Mouse (Mus musculus): ENCODE results near the gene Ephb6. TPM values are rescaled to one million over a fixed set of nuclear protein-coding genes. Genes with fewer than 3 reads are reported as not detected.

Gene Ephb6
- polyA plus RNA-seq, 1 experiment from 2014 or later: 46.7 TPM

DNA sequence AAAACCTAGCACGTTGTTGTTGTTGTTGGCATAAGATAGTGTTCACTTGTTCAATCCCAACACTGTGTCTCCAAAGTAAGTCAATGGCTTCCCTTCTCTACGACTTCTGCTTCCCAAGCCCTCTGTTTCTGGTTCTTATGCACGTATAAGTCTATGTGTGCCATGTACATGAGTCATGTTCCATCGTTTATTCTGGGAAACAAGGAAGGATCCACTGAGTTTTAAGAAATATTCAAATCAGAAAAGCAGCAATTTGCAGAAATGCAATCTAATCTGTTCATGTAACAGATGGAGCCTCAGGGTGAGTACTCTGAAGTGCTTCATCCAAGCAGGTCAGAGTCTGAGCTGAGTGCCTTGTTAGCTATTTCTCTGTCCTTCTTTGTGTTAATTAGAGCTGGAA, 26.3 kb downstream of the Ephb6 start:
- Histone ChIP-seq H3K4me1 (no peaks in the 10 kb centered on the region), H3K4me3 (replicated peaks) (no peak overlapping the region), H3K36me3 (no peaks in the 10 kb centered on the region), H3K9me3 (replicated peaks) (no peaks in the 10 kb centered on the region), H3K9ac (replicated peaks) (no peak overlapping the region), H3K4me2 (no peak overlapping the region), H3K27ac (replicated peaks) (no peak overlapping the region), H3K27me3 (replicated peaks) (no peaks in the 10 kb centered on the region)
- no peak for ATAC-seq (ENCODE audit: low FRiP score)
- WGBS: 85% methylated on average over 4 of the region's 4 CpGs

DNA sequence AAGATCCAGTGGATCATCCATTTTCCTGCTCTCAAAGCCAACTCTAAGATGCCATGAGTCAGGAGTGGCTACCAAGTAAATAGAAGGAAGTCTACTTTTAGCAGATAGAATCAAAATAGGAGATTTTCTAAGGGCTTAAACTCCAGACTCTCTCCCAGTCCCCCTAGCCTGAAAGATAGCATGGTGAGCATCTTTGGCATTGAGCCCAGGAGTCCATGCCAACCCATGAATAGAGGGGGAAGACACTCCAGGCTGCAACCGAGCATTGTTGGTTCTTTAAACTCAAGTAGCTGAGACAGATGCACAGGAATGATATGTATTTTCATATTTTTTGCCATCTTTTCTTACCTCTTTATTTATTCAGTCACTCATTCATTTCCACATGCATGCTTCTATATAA, 29.9 kb downstream of the Ephb6 start:
- no peak overlapping the region for H3K27ac ChIP-seq (replicated peaks)
- no peak for ATAC-seq (ENCODE audit: low FRiP score)
- no peak overlapping the region for H3K4me3 ChIP-seq (replicated peaks)
- no peak overlapping the region for H3K4me2 ChIP-seq
- H3K36me3 ChIP-seq: no peaks in the 10 kb centered on the region
- WGBS: 47% methylated on average over 1 of the region's 1 CpGs
- no peaks in the 10 kb centered on the region for H3K27me3 ChIP-seq (replicated peaks)
- H3K9me3 ChIP-seq (replicated peaks): no peaks in the 10 kb centered on the region
- H3K9ac ChIP-seq (replicated peaks): no peak overlapping the region
- no peaks in the 10 kb centered on the region for H3K4me1 ChIP-seq

GRCm38 (mm10) chr6:41636178-41636577, 30.9 kb downstream of the Ephb6 start, which contains the start of gene Trpv6:
Gene Trpv6, minus strand, starts transcription at chr6:41636405.
- Histone ChIP-seq H3K9ac (replicated peaks) (no peak within 1 kb of the TSS), H3K27ac (replicated peaks) (no peak within 1 kb of the TSS), H3K4me2 (no peak within 1 kb of the TSS), H3K4me3 (replicated peaks) (no peak within 1 kb of the TSS), H3K9me3 (replicated peaks) (no peaks in the 10 kb centered on the region), H3K36me3 (no peaks in the 10 kb centered on the region), H3K27me3 (replicated peaks) (no peaks in the 10 kb centered on the region), H3K4me1 (no peaks in the 10 kb centered on the region)
- 26% methylated on average over 5 of the region's 5 CpGs for WGBS
- ATAC-seq (ENCODE audit: low FRiP score): no peak

DNA sequence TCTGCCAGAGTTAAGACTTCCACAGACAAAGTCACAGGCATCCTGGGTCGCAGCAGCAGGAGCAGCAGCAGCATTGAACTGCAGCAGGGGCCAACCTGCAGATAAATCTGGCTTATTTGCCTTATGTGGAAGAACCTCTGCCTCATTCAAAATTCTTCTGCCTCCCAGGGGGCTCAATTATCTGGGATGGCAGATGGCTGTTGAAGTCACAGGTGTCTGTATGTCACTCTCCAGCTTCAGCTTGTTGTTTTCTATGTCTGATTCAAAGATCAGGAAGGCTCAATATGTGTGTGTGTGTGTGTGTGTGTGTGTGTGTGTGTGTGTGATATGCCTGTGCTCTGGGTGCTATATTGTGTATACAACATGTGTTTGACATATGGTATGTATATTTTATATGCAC, 32.1 kb downstream of the Ephb6 start:
- Histone ChIP-seq H3K36me3 (no peaks in the 10 kb centered on the region), H3K27ac (replicated peaks) (no peak overlapping the region), H3K9me3 (replicated peaks) (no peaks in the 10 kb centered on the region), H3K4me1 (no peaks in the 10 kb centered on the region), H3K4me2 (no peak overlapping the region), H3K4me3 (replicated peaks) (no peak overlapping the region), H3K9ac (replicated peaks) (no peak overlapping the region), H3K27me3 (replicated peaks) (no peaks in the 10 kb centered on the region)
- 26% methylated on average over 1 of the region's 1 CpGs for WGBS
- no peak for ATAC-seq (ENCODE audit: low FRiP score)

DNA sequence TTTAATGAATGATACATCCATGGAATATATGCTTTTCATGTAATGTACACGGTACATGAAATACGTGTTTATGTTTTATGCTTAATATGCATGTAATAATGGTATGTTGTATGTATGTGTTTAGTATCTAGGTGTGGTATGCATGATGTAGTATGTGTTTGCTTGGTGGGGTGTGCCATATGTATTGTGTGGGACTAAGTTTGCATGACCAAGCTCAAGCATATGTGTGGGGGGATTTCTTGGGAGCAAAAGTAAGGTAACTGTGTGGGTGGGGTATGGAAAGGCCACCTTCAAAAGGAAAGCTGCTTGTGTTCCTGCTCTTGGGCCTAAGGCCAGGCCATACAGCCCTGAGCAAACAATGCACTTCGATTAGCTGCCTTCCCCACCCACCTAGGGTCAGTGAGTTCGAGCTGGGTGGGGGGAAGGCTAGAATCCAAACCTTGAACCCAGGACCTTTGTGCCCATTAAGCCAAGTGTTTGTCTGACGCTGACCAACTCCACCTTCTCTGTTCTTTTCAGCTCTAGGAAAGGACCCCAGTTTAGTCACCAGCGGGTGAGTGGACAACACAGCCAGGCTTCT, 32.7 kb downstream of the Ephb6 start:
- Histone ChIP-seq H3K4me1 (no peaks in the 10 kb centered on the region), H3K4me3 (replicated peaks) (no peak overlapping the region), H3K36me3 (no peaks in the 10 kb centered on the region), H3K27me3 (replicated peaks) (no peaks in the 10 kb centered on the region), H3K9me3 (replicated peaks) (no peaks in the 10 kb centered on the region), H3K27ac (replicated peaks) (no peak overlapping the region), H3K4me2 (no peak overlapping the region), H3K9ac (replicated peaks) (no peak overlapping the region)
- WGBS: 82% methylated on average over 6 of the region's 6 CpGs
- no peak for ATAC-seq (ENCODE audit: low FRiP score)

DNA sequence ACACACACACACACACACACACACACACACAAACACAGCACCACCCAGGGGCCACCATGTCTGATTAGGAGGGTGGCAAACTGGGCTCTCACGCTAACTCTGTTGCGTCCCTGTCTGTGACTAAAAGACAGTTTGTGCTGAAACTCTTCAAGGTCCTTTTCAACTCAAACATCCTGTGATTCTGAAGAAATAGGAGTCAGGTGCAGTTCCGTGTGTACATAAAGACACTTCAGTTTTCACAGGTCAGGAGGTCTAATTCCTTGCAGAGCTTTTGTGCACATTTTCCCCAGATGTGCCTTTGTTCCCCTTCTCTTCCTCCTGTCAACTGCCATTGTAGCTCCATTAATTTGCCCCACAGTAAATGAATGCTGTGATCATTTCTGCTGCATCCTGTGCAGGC, 35.2 kb downstream of the Ephb6 start:
- Histone ChIP-seq H3K27me3 (replicated peaks) (no peaks in the 10 kb centered on the region), H3K4me3 (replicated peaks) (no peak overlapping the region), H3K27ac (replicated peaks) (no peak overlapping the region), H3K4me1 (no peaks in the 10 kb centered on the region), H3K9me3 (replicated peaks) (no peaks in the 10 kb centered on the region), H3K9ac (replicated peaks) (no peak overlapping the region), H3K36me3 (no peaks in the 10 kb centered on the region), H3K4me2 (no peak overlapping the region)
- 55% methylated on average over 3 of the region's 3 CpGs for WGBS
- ATAC-seq (ENCODE audit: low FRiP score): no peak

GRCm38 (mm10) chr6:41641173-41641866, 36.0 kb downstream of the Ephb6 start:
- 89% methylated on average over 6 of the region's 6 CpGs for WGBS
- no peak overlapping the region for H3K27ac ChIP-seq (replicated peaks)
- H3K9me3 ChIP-seq (replicated peaks): no peaks in the 10 kb centered on the region
- no peak overlapping the region for H3K4me3 ChIP-seq (replicated peaks)
- H3K36me3 ChIP-seq: no peaks in the 10 kb centered on the region
- H3K27me3 ChIP-seq (replicated peaks): no peaks in the 10 kb centered on the region
- H3K4me2 ChIP-seq: no peak overlapping the region
- no peak overlapping the region for H3K9ac ChIP-seq (replicated peaks)
- H3K4me1 ChIP-seq: no peaks in the 10 kb centered on the region
- ATAC-seq (ENCODE audit: low FRiP score): no peak

GRCm38 (mm10) chr6:41642765-41643164, 37.5 kb downstream of the Ephb6 start:
- no peak overlapping the region for H3K9ac ChIP-seq (replicated peaks)
- H3K4me2 ChIP-seq: no peak overlapping the region
- no peaks in the 10 kb centered on the region for H3K9me3 ChIP-seq (replicated peaks)
- no peaks in the 10 kb centered on the region for H3K4me1 ChIP-seq
- no peak for ATAC-seq (ENCODE audit: low FRiP score)
- H3K27me3 ChIP-seq (replicated peaks): no peaks in the 10 kb centered on the region
- no peak overlapping the region for H3K27ac ChIP-seq (replicated peaks)
- H3K36me3 ChIP-seq: no peaks in the 10 kb centered on the region
- H3K4me3 ChIP-seq (replicated peaks): no peak overlapping the region
- WGBS: 88% methylated on average over 4 of the region's 4 CpGs

- Histone ChIP-seq H3K4me3 (replicated peaks) (no peak overlapping the region), H3K27ac (replicated peaks) (no peak overlapping the region), H3K36me3 (no peaks in the 10 kb centered on the region), H3K4me2 (no peak overlapping the region), H3K27me3 (replicated peaks) (no peaks in the 10 kb centered on the region), H3K9me3 (replicated peaks) (no peaks in the 10 kb centered on the region), H3K9ac (replicated peaks) (no peak overlapping the region), H3K4me1 (no peaks in the 10 kb centered on the region)
- no peak for ATAC-seq (ENCODE audit: low FRiP score)
- WGBS: 93% methylated on average over 3 of the region's 3 CpGs
These were observed 37.9 kb downstream of the Ephb6 start for GRCm38 (mm10) chr6:41643227-41643626.

DNA sequence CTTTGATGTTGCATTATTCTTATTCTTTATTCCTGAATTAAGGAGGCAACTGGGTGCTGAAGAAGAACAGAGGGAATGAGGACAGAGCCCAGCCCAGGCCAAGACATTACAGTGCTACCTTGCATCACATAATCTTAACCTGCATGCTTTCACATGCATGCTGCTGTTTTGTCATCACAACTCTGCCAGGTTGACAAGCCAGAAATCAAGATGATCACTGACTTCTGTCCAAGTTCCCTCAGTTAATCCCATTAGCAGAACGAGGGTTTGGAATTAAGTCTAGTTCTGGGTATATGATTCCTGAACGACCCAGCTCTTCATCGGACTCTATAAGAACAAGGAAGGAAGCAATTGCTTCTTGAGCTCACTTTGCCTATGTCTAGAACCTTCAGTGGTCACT, 40.9 kb downstream of the Ephb6 start:
- H3K36me3 ChIP-seq: no peaks in the 10 kb centered on the region
- no peak for ATAC-seq (ENCODE audit: low FRiP score)
- H3K4me3 ChIP-seq (replicated peaks): no peak overlapping the region
- H3K9me3 ChIP-seq (replicated peaks): no peaks in the 10 kb centered on the region
- no peak overlapping the region for H3K27ac ChIP-seq (replicated peaks)
- H3K4me1 ChIP-seq: no peaks in the 10 kb centered on the region
- H3K9ac ChIP-seq (replicated peaks): no peak overlapping the region
- WGBS: 90% methylated on average over 3 of the region's 3 CpGs
- no peaks in the 10 kb centered on the region for H3K27me3 ChIP-seq (replicated peaks)
- no peak overlapping the region for H3K4me2 ChIP-seq

DNA sequence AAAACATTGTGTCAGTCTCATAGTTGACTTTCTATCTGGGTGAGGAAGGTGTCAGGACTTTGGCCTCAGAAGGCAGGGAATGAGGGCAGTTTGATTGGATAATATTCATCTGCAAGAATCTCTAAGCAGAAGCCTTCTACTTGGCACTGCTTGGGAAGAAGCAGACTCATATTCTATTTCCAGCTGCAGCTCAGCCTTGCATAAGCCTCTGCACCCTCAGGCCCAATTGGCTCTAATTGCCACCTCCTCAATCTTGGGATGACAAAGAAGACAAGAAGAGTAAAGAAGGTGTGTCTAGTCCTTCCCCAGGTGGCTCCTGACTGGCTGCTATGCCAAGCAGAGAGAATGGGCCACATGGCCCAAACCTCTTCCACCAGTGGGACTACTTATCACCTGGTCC, 41.4 kb downstream of the Ephb6 start:
- Histone ChIP-seq H3K27ac (replicated peaks) (no peak overlapping the region), H3K27me3 (replicated peaks) (no peaks in the 10 kb centered on the region), H3K4me1 (no peaks in the 10 kb centered on the region), H3K4me3 (replicated peaks) (no peak overlapping the region), H3K36me3 (no peaks in the 10 kb centered on the region), H3K4me2 (no peak overlapping the region), H3K9ac (replicated peaks) (no peak overlapping the region), H3K9me3 (replicated peaks) (no peaks in the 10 kb centered on the region)
- ATAC-seq (ENCODE audit: low FRiP score): no peak

GRCm38 (mm10) chr6:41653173-41653572, 47.9 kb downstream of the Ephb6 start:
- Histone ChIP-seq H3K9me3 (replicated peaks) (no peaks in the 10 kb centered on the region), H3K4me3 (replicated peaks) (no peak overlapping the region), H3K4me2 (no peak overlapping the region), H3K27ac (replicated peaks) (no peak overlapping the region), H3K27me3 (replicated peaks) (no peaks in the 10 kb centered on the region), H3K36me3 (no peaks in the 10 kb centered on the region), H3K9ac (replicated peaks) (no peak overlapping the region), H3K4me1 (no peaks in the 10 kb centered on the region)
- WGBS: 95% methylated on average over 5 of the region's 5 CpGs
- ATAC-seq (ENCODE audit: low FRiP score): no peak
